Mouse (Mus musculus): ENCODE measurements around the gene Hoxd8. TPM values are rescaled to one million over a fixed set of nuclear protein-coding genes. Genes with fewer than 3 reads are reported as not detected.
A peak's percentile ranks its signal among the peaks of the same experiment; 100 is the strongest.

Gene Hoxd8
- polyA plus RNA-seq, 1 experiment from 2014 or later: 0.29 TPM

- TF ChIP-seq CTCF (IDR thresholded peaks at IDR 0.05; ENCODE audit: low read depth): no peak
- H3K27ac ChIP-seq (ENCODE audit: low read depth): no peak overlapping the region
- no peaks in the 10 kb centered on the region for H3K9me3 ChIP-seq (ENCODE audit: low read depth, low read length)
- DNase-seq (no peak), ATAC-seq (ENCODE audit: insufficient read depth) (no peak)
- peak overlapping the region; percentile 2; the same call in 1 of the 2 replicates for H3K4me2 ChIP-seq
- peak overlapping the region; percentile 5; the same call in 1 of the 2 replicates for H3K4me3 ChIP-seq (ENCODE audit: low read depth, low read length)
- peaks cover 95% of the 10 kb centered on the region for H3K27me3 ChIP-seq (ENCODE audit: insufficient read depth, low read length)
- H3K9ac ChIP-seq: no peak overlapping the region
- H3K4me1 ChIP-seq (ENCODE audit: insufficient read depth): no peaks in the 10 kb centered on the region
- no peaks in the 10 kb centered on the region for H3K36me3 ChIP-seq (ENCODE audit: insufficient read depth)
- 2% methylated on average over 15 of the region's 15 CpGs for WGBS
Measured at GRCm38 (mm10) chr2:74658024-74658666, 46.3 kb upstream of the Hoxd8 start.

- under 1% methylated on average over 47 of the region's 47 CpGs for WGBS
- ATAC-seq (ENCODE audit: insufficient read depth) (no peak), DNase-seq (no peak)
- H3K4me3 ChIP-seq (ENCODE audit: low read depth, low read length): 0 out of 2 replicates have a peak overlapping the region, but pooled peaks have one; percentile 2
- no peak overlapping the region for H3K27ac ChIP-seq (ENCODE audit: low read depth)
- no peaks in the 10 kb centered on the region for H3K36me3 ChIP-seq (ENCODE audit: insufficient read depth)
- TF ChIP-seq CTCF (IDR thresholded peaks at IDR 0.05; ENCODE audit: low read depth): no peak
- peak overlapping the region; percentile 10; the same call in 1 of the 2 replicates for H3K4me2 ChIP-seq
- peaks cover 99% of the 10 kb centered on the region for H3K27me3 ChIP-seq (ENCODE audit: insufficient read depth, low read length)
- H3K9ac ChIP-seq: no peak overlapping the region
- H3K9me3 ChIP-seq (ENCODE audit: low read depth, low read length): no peaks in the 10 kb centered on the region
- no peaks in the 10 kb centered on the region for H3K4me1 ChIP-seq (ENCODE audit: insufficient read depth)
Measured at GRCm38 (mm10) chr2:74658667-74659371, 45.6 kb upstream of the Hoxd8 start.

GRCm38 (mm10) chr2:74659507-74660005 is 44.9 kb upstream of the Hoxd8 start, which contains the start of gene Evx2:
TSS of gene Evx2 (minus strand) at chr2:74659557.
- Histone ChIP-seq H3K27ac (ENCODE audit: low read depth) (no peak within 1 kb of the TSS), H3K9ac (no peak within 1 kb of the TSS)
- 2% methylated on average over 28 of the region's 28 CpGs for WGBS

GRCm38 (mm10) chr2:74660421-74661375 is 43.7 kb upstream of the Hoxd8 start:
- no peaks in the 10 kb centered on the region for H3K36me3 ChIP-seq (ENCODE audit: insufficient read depth)
- no peak for DNase-seq
- H3K27me3 ChIP-seq (ENCODE audit: insufficient read depth, low read length): peaks cover 98% of the 10 kb centered on the region
- H3K9ac ChIP-seq: no peak overlapping the region
- TF ChIP-seq CTCF (IDR thresholded peaks at IDR 0.05; ENCODE audit: low read depth): no peak
- H3K4me3 ChIP-seq (ENCODE audit: low read depth, low read length): no peak overlapping the region
- 2% methylated on average over 30 of the region's 30 CpGs for WGBS
- H3K9me3 ChIP-seq (ENCODE audit: low read depth, low read length): no peaks in the 10 kb centered on the region
- H3K4me1 ChIP-seq (ENCODE audit: insufficient read depth): no peaks in the 10 kb centered on the region
- 0 out of 2 replicates have a peak overlapping the region, but pooled peaks have one; percentile 11 for H3K4me2 ChIP-seq
- no peak for ATAC-seq (ENCODE audit: insufficient read depth)
- H3K27ac ChIP-seq (ENCODE audit: low read depth): no peak overlapping the region

More at GRCm38 (mm10) chr2:74659507-74660005, 44.9 kb upstream of the Hoxd8 start, which contains the start of gene Evx2:
- Histone ChIP-seq H3K4me2 (peak within 1 kb of the TSS; percentile 10; the same call in 1 of the 2 replicates), H3K4me1 (ENCODE audit: insufficient read depth) (no peaks in the 10 kb centered on the region), H3K36me3 (ENCODE audit: insufficient read depth) (no peaks in the 10 kb centered on the region), H3K9me3 (ENCODE audit: low read depth, low read length) (no peaks in the 10 kb centered on the region), H3K27me3 (ENCODE audit: insufficient read depth, low read length) (peaks cover 99% of the 10 kb centered on the region), H3K4me3 (ENCODE audit: low read depth, low read length) (0 out of 2 replicates have a peak within 1 kb of the TSS, but pooled peaks have one; percentile 2)
- DNase-seq: no peak
- ATAC-seq (ENCODE audit: insufficient read depth): no peak
- TF ChIP-seq CTCF (IDR thresholded peaks at IDR 0.05; ENCODE audit: low read depth): no peak

GRCm38 (mm10) chr2:74661685-74662084 is 42.7 kb upstream of the Hoxd8 start:
- Histone ChIP-seq H3K27ac (ENCODE audit: low read depth) (no peak overlapping the region), H3K36me3 (ENCODE audit: insufficient read depth) (no peaks in the 10 kb centered on the region), H3K9ac (no peak overlapping the region), H3K27me3 (ENCODE audit: insufficient read depth, low read length) (peaks cover 97% of the 10 kb centered on the region), H3K4me1 (ENCODE audit: insufficient read depth) (no peaks in the 10 kb centered on the region), H3K4me2 (peak overlapping the region; percentile 50), H3K4me3 (ENCODE audit: low read depth, low read length) (peak overlapping the region; percentile 20; the same call in 1 of the 2 replicates), H3K9me3 (ENCODE audit: low read depth, low read length) (no peaks in the 10 kb centered on the region)
- WGBS: under 1% methylated on average over 14 of the region's 14 CpGs
- DNase-seq: peak; percentile 88
- peak; percentile 48; the same call in 1 of the 2 replicates for ATAC-seq (ENCODE audit: insufficient read depth)
- peak; percentile 65 for TF ChIP-seq CTCF (IDR thresholded peaks at IDR 0.05; ENCODE audit: low read depth)

- no peak overlapping the region for H3K4me2 ChIP-seq
- ATAC-seq (ENCODE audit: insufficient read depth) (no peak), DNase-seq (peak; percentile 84)
Measured at GRCm38 (mm10) chr2:74663291-74663925, 41.0 kb upstream of the Hoxd8 start.

More at GRCm38 (mm10) chr2:74663291-74663925, 41.0 kb upstream of the Hoxd8 start:
- TF ChIP-seq CTCF (IDR thresholded peaks at IDR 0.05; ENCODE audit: low read depth): peak; percentile 74
- no peak overlapping the region for H3K4me3 ChIP-seq (ENCODE audit: low read depth, low read length)
- H3K27me3 ChIP-seq (ENCODE audit: insufficient read depth, low read length): peaks cover 97% of the 10 kb centered on the region
- no peaks in the 10 kb centered on the region for H3K4me1 ChIP-seq (ENCODE audit: insufficient read depth)
- WGBS: 4% methylated on average over 18 of the region's 18 CpGs
- no peaks in the 10 kb centered on the region for H3K36me3 ChIP-seq (ENCODE audit: insufficient read depth)
- H3K9ac ChIP-seq: no peak overlapping the region
- no peak overlapping the region for H3K27ac ChIP-seq (ENCODE audit: low read depth)
- H3K9me3 ChIP-seq (ENCODE audit: low read depth, low read length): no peaks in the 10 kb centered on the region

Data from lung, embryonic 14.5 days (tissue).